Mouse (Mus musculus) hindbrain, postnatal 0 days (tissue): ENCODE data around the gene Chchd4. TPM values are rescaled to one million over a fixed set of nuclear protein-coding genes. Genes with fewer than 3 reads are reported as not detected.

Source experiments
- ATAC-seq: fragments of 200-750 bp; cut with Nextera tagmentation; 2 replicates; pipeline ENCODE4 v1.8.0; 2017; ENCODE audit warnings: mild to moderate bottlenecking, moderate TSS enrichment, moderate library complexity
- DNase-seq: peaks from one replicate; pipeline ENCODE4 v3.0.0-alpha.2; 2015; ENCODE audit warnings: low spot score
- H3K27ac ChIP-seq: fragments of 300-500 bp; sonication (generic); 2 replicates; pipeline ENCODE4 v1.5.1; 2014; ENCODE audit warnings: mild to moderate bottlenecking
- H3K27me3 ChIP-seq: fragments of 300-500 bp; sonication (generic); 2 replicates; pipeline ENCODE4 v1.6.1; 2014; ENCODE audit warnings: low read length, mixed read lengths; ENCODE audit not compliant: insufficient read depth
- H3K36me3 ChIP-seq: fragments of 300-500 bp; sonication (generic); 2 replicates; pipeline ENCODE4 v1.6.1; 2014; ENCODE audit warnings: low read length, mixed read lengths; ENCODE audit not compliant: insufficient read depth
- H3K4me1 ChIP-seq: fragments of 300-500 bp; sonication (generic); 2 replicates; pipeline ENCODE4 v1.6.1; 2014; ENCODE audit warnings: antibody characterized with exemption, low read length, mixed read lengths; ENCODE audit not compliant: insufficient read depth
- H3K4me2 ChIP-seq: fragments of 300-500 bp; sonication (generic); 2 replicates; pipeline ENCODE4 v1.6.1; 2014; ENCODE audit warnings: low read depth, mild to moderate bottlenecking, low read length, moderate library complexity, mixed read lengths
- H3K4me3 ChIP-seq: fragments of 300-500 bp; sonication (generic); 2 replicates; pipeline ENCODE4 v1.5.1; 2014; ENCODE audit warnings: low read length
- H3K9ac ChIP-seq: fragments of 300-500 bp; sonication (generic); replicated peaks from 2 replicates; pipeline ENCODE4 v1.6.1; 2014; ENCODE audit warnings: mild to moderate bottlenecking, low read length, moderate library complexity, mixed read lengths
- H3K9me3 ChIP-seq: fragments of 300-500 bp; sonication (generic); 2 replicates; pipeline ENCODE4 v1.6.1; 2016; ENCODE audit warnings: low read length, mixed read lengths
- CTCF ChIP-seq: IDR thresholded peaks from 2 replicates; pipeline ENCODE4 v1.5.1; 2016; ENCODE audit warnings: antibody characterized with exemption, control low read depth, low read depth
- WGBS: fragments of 180-500 bp; shearing (Covaris S2); extraction: QIAGEN DNeasy Blood & Tissue Kit; methylation state at CpG from one replicate; pipeline ENCODE4 v1.1.7; 2014; 5-methylcytosine and 5-hydroxymethylcytosine counted together
- polyA plus RNA-seq: library from polyadenylated mRNA; unstranded; fragments of >200 nt; fragmentation: Nextera tagmentation; extraction: Ambion mirVana; gene quantifications from 2 replicates; pipeline ENCODE4 v1.2.1, GENCODE M21; 2015
- total RNA-seq: library from RNA; depleted of rRNA; stranded (reverse); fragments of >200 nt; gene quantifications from 2 replicates; pipeline ENCODE4 v1.2.3, GENCODE M21; 2014; rRNA removed

Gene Chchd4
- 15.0 and 17.3 TPM in 2 replicates for total RNA-seq
- polyA plus RNA-seq, result 31.1 and 32.1 TPM in 2 replicates

DNA sequence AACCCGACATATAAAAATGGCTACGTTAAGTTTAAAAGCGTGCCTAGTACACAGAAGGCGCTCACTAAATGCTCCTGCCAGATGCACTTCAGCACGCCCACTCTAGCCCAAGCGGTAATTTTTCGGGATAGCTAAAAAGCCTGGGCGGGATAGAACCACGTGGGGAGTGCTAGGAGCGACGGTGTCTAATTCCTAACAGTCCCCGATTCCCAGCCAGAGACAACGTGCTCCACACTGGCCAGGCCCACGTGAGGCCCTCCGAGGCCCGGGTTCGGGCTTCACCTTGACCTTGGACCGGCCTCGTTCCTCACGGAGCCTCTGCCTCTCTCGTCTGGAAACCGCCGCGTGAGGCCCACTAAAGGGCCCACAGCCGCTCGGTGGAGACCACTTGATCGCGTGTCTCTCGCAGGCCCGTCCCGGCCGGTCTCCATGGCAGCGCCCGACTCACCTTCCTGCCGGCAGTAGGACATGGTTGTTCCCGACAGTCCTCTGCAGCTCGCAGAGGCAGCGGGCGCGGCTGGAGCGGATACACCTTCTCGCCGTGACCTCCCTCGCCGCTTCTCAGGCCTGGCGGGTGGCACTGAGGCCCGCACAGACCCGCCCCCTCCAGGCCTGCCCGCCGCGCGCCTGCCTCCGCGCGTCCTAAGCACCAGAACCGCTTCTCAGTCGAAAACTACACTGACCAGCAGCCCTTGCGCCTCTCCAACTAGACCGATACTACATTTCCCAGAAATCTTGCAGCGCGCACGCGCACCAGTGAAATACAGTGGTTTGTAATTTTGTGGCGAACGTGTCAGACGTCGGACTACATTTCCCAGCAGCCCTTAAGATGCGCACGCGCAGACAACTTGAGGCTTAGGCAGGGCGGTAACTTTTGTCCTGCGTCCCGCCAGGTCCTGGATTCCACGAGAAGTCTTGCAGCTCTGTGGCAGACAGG is at the start of gene Chchd4, which contains the start of gene Tmem43:
Chchd4 (minus strand) TSS at position 679 of the 937 bp plus-strand sequence.
Tmem43 (plus strand) TSS at position 836 of the 937 bp plus-strand sequence.
- H3K36me3 ChIP-seq, result peaks cover 17% of the 10 kb centered on the region; the same call in 1 of the 2 replicates

DNA sequence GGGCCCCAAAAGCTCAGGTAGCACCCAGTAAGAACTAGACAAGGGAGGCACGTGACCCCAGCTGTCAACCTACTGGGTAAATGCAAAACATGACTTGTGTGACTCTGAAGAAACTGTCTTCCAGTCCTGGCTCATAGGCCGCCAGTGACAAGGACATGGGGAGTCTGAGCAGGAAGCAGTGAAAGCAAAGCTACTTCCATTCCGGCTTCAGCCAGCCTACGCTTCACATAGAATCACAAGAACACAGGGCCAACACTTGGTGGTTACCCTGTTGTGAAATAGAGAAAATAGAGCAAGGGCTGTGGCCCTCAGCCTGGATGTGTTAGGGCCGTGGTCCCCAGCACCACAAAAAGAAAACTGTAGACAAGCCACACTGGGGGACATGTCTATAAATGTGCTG is 49.5 kb upstream of the Chchd4 start:
- H3K36me3 ChIP-seq, result peaks cover 32% of the 10 kb centered on the region; the same call in 1 of the 2 replicates
- no peak overlapping the region for H3K4me3 ChIP-seq
- no peaks in the 10 kb centered on the region for H3K4me1 ChIP-seq
- no peaks in the 10 kb centered on the region for H3K27me3 ChIP-seq
- no peaks in the 10 kb centered on the region for H3K9me3 ChIP-seq
- no peak overlapping the region for H3K4me2 ChIP-seq
- WGBS, result 95% methylated on average over 5 of the region's 5 CpGs
- H3K9ac ChIP-seq, result no peak overlapping the region
- ATAC-seq (no peak), DNase-seq (no peak)
- H3K27ac ChIP-seq, result no peak overlapping the region
- no peak for TF ChIP-seq CTCF

More for the DNA sequence above, at the start of gene Chchd4, which contains the start of gene Tmem43:
- WGBS, result under 1% methylated on average over 74 of the region's 74 CpGs
- Histone ChIP-seq H3K27me3 (no peaks in the 10 kb centered on the region), H3K4me1 (peaks cover 14% of the 10 kb centered on the region), H3K27ac (peak within 1 kb of the TSS; percentile 82), H3K4me3 (peak within 1 kb of the TSS; percentile 87), H3K4me2 (peak within 1 kb of the TSS; percentile 80), H3K9me3 (no peaks in the 10 kb centered on the region), H3K9ac (peak within 1 kb of the TSS; percentile 70)
- DNase-seq (peak; percentile 99), ATAC-seq (peak; percentile 96)
- no peak for TF ChIP-seq CTCF

DNA sequence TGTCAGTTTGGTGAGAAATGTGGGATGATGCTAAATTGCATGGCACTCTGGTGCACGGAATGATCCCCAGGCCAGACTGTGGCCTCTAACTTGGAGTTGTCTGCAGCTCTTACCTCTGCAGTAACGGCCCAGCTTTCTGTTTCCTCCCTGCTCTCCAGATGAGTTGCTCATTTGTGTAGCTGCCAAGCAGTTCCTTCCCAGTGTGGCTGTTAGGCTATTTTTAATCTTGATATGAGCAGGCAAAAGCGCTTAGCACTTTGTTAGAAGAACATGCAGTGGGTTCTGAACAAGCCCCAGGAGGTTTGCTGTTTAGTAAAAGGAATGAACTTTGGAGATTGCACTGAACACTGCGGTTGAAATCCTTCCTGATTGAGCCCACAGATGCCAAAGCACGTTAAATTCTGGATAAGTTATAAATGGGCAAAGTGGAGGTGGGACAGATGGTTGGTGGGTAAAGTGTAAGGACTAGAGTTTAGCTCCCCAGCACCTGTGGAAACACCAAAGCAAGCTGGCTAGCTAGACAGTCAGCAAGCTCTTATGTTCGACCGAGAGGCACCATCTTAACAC is 45.2 kb upstream of the Chchd4 start:
- Histone ChIP-seq H3K9me3 (no peaks in the 10 kb centered on the region), H3K9ac (no peak overlapping the region), H3K4me3 (no peak overlapping the region), H3K27ac (no peak overlapping the region), H3K36me3 (peaks cover 34% of the 10 kb centered on the region; the same call in 1 of the 2 replicates), H3K4me2 (no peak overlapping the region), H3K4me1 (0 out of 2 replicates have a peak, but pooled peaks cover 6% of the 10 kb centered on the region), H3K27me3 (no peaks in the 10 kb centered on the region)
- 91% methylated on average over 7 of the region's 7 CpGs for WGBS
- TF ChIP-seq CTCF, result no peak
- ATAC-seq, result no peak
- DNase-seq, result no peak

DNA sequence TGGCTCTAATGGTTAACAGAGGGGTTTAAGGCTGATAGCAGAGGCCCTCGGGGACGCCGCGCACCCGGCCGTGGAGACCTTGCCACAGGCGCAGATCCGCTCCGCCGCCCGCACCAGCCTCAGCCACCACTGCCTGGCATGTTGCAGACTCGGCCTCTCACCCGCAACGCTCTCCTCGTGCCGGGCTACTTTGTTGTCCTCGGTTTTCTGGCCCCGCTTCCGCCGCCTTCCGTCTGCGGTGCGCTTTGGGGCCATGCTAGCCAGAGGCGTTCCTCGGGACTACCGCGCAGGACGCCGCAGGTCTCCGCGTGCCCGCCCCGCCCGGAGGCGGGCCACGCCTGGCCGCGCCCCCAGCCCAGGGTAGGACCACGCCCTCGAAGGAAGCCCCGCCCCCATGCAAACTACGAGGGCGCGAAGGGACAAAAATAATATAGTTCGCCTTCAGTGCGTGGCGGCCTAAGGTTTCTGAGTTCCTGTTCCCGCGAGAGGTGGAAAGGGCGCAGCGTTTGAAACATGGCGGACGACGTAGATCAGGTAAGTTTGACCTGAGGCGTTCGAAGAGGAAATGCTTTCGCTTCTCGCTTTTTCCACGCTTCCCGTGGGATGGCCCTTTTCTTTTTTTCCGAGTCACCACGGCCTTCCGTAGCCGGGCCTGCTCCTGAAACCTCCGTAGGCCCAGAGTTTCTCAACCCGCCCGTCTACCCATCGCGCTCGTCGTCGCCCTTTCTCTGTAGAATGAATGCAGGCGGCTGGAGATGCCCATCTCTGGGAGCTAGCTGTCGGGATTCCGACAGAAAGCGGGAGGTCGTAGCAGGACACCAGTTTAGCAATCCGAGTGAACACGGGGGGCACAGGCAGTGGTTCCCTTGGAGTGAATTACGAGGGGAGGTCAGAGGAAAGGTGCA is 42.5 kb upstream of the Chchd4 start, which contains the start of the genes Xpc and Lsm3:
Xpc (minus strand) TSS at position 344 of the 905 bp plus-strand sequence.
Lsm3 (plus strand) TSS at position 384 of the 905 bp plus-strand sequence.
- H3K9me3 ChIP-seq, result no peaks in the 10 kb centered on the region
- H3K9ac ChIP-seq, result peak within 1 kb of the TSS; percentile 64
- H3K4me2 ChIP-seq, result peak within 1 kb of the TSS; percentile 67
- H3K27ac ChIP-seq, result peak within 1 kb of the TSS; percentile 74
- peak within 1 kb of the TSS; percentile 66 for H3K4me3 ChIP-seq
- peak; percentile 98 for ATAC-seq
- peak; percentile 14; the same call in 1 of the 2 replicates for TF ChIP-seq CTCF
- DNase-seq, result peak; percentile 98
- H3K36me3 ChIP-seq, result peaks cover 20% of the 10 kb centered on the region; the same call in 1 of the 2 replicates
- H3K4me1 ChIP-seq, result 0 out of 2 replicates have a peak, but pooled peaks cover 6% of the 10 kb centered on the region
- WGBS, result under 1% methylated on average over 80 of the region's 80 CpGs
- H3K27me3 ChIP-seq, result no peaks in the 10 kb centered on the region

DNA sequence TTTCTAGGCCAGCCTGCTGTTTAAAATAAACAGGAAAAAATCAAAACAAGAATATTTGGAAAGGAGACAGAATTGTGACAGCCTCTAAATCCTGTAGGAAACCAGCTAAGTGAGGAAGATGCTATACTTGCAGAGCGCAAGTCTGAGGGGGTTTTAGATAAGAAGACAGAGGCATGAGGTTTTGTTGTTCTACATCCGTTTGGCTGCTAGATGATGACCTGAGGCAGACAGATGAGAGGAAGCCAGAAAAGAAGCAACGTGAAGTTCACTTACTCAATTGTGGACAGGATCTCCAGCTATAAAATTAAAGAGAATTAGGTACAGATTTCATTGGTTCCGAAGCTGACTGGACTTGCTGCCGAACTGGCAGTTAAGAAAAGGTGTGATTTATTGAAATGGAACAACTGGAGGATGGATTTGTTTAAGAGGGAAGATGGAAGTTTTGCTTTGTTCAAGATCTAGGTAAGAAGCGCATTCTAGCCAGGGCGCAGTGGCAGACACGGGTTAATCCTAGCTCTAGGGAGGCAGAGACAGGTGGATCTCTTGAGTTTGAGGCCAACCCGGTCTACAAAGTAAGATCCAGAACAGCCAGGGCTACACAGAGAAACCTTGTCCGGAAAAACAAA is 41.5 kb upstream of the Chchd4 start:
- peak overlapping the region; percentile 64 for H3K9ac ChIP-seq
- TF ChIP-seq CTCF, result no peak
- no peak for DNase-seq
- H3K4me1 ChIP-seq, result 0 out of 2 replicates have a peak, but pooled peaks cover 6% of the 10 kb centered on the region
- H3K9me3 ChIP-seq, result no peaks in the 10 kb centered on the region
- H3K36me3 ChIP-seq, result peaks cover 11% of the 10 kb centered on the region; the same call in 1 of the 2 replicates
- no peak for ATAC-seq
- peak overlapping the region; percentile 67 for H3K4me2 ChIP-seq
- WGBS, result 30% methylated on average over 10 of the region's 10 CpGs
- peak overlapping the region; percentile 74; the same call in 1 of the 2 replicates for H3K27ac ChIP-seq
- H3K27me3 ChIP-seq, result no peaks in the 10 kb centered on the region
- H3K4me3 ChIP-seq, result peak overlapping the region; percentile 66
